Mouse (Mus musculus) layer of hippocampus, postnatal 36 days (tissue): ENCODE measurements around the gene Bcar1. TPM values are rescaled to one million over a fixed set of nuclear protein-coding genes. Genes with fewer than 3 reads are reported as not detected.

ENCODE experiments used
- DNase-seq, 2 experiments: peaks; one replicate each; pipeline ENCODE4 v3.0.0; 2022
- microRNA-seq, 2 experiments: library from miRNA; unstranded; fragments of <30 nt; microRNA quantifications; one replicate each; pipeline ENCODE4 v1.2.0; 2021
- total RNA-seq, 2 experiments: library from RNA; stranded (reverse); gene quantifications; 2 replicates each; pipeline ENCODE4 v1.2.3; 2021

Bcar1 gene
- total RNA-seq, 2 experiments from 2014 or later: 62.2 to 69.7 TPM

GRCm38 (mm10) chr8:111666751-111667150 lies 76.9 kb downstream of the Bcar1 start:
- DNase-seq: no peak

GRCm38 (mm10) chr8:111662473-111662872 lies 81.1 kb downstream of the Bcar1 start:
- DNase-seq: peak; percentile 61 to 69

Small RNA genes within 50 kb of the gene (microRNA-seq; reads per million reads assigned to microRNA genes)
- 0 reads per million in 2 experiments for gene Mir7076

Other genes with a start within 250 kb of the Bcar1 start
- 10 to 100 TPM; 23.2 to 24.9 TPM for gene Wdr59, start 221.7 kb downstream of the Bcar1 start, total RNA-seq
- 100 to 1,000 TPM; 110 to 118 TPM for gene Znrf1, start 207.7 kb downstream of the Bcar1 start, total RNA-seq
- gene Ldhd, start 113.4 kb downstream of the Bcar1 start, total RNA-seq: 1 to 10 TPM; 6.8 TPM
- 10 to 100 TPM; 19.7 to 21.8 TPM for gene Zfp1, start 100.4 kb downstream of the Bcar1 start, total RNA-seq
- gene Ctrb1, start 52.8 kb downstream of the Bcar1 start, total RNA-seq: not detected
- gene Cfdp1, start 110.5 kb upstream of the Bcar1 start, total RNA-seq: 10 to 100 TPM; 73.3 to 81.2 TPM
- gene Tmem170, start 132.9 kb upstream of the Bcar1 start, total RNA-seq: 1 to 10 TPM; 5.0 to 5.1 TPM
- gene Chst5, start 166.6 kb upstream of the Bcar1 start, total RNA-seq: under 1 TPM; 0.73 to 0.87 TPM
- 10 to 100 TPM; 12.1 to 14.3 TPM for gene Tmem231, start 190.1 kb upstream of the Bcar1 start, total RNA-seq
- 100 to 1,000 TPM; 219 to 235 TPM for gene Gabarapl2, start 196.9 kb upstream of the Bcar1 start, total RNA-seq
- 1 to 10 TPM; 6.7 to 7.3 TPM for gene Adat1, start 248.5 kb upstream of the Bcar1 start, total RNA-seq